Mouse (Mus musculus): Measurements from ENCODE around the gene Rab3gap1. TPM values are rescaled to one million over a fixed set of nuclear protein-coding genes. Genes with fewer than 3 reads are reported as not detected.

Rab3gap1 gene
- polyA plus RNA-seq, 1 experiment from 2014 or later, result 18.2 TPM

DNA sequence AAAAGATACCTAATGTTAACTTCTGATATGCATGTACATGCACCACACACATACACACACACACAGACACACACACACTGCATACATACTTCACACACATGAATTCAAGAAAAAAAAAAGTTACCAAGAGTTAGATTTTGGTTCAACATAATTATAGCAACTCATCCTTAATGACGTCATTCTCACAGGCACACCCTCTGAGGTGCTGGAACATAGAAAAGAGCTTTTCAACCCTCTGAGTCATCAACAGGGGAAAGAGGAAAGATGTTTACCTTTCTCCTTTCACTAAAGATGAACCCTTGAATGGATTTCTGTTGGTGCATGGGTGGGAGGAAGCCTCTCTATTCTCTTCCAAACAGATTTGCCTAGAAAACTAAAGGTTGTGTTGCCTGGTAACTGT, 30.0 kb upstream of the Rab3gap1 start:
- no peak for TF ChIP-seq CTCF (IDR thresholded peaks at IDR 0.05; ENCODE audit: low read depth)
- WGBS, result 83% methylated on average over 1 of the region's 1 CpGs
- H3K27ac ChIP-seq, result no peak overlapping the region
- no peaks in the 10 kb centered on the region for H3K36me3 ChIP-seq (ENCODE audit: insufficient read depth, low read length)
- no peak overlapping the region for H3K4me3 ChIP-seq (replicated peaks; ENCODE audit: low read depth, low read length)
- H3K27me3 ChIP-seq (ENCODE audit: insufficient read depth, low read length), result no peaks in the 10 kb centered on the region
- no peak overlapping the region for H3K4me2 ChIP-seq (ENCODE audit: low read length)
- H3K9me3 ChIP-seq (replicated peaks; ENCODE audit: low read length), result no peaks in the 10 kb centered on the region
- no peaks in the 10 kb centered on the region for H3K4me1 ChIP-seq (replicated peaks; ENCODE audit: insufficient read depth, low read length)
- ATAC-seq (replicated peaks; ENCODE audit: low FRiP score, low read depth), result no peak
- no peak overlapping the region for H3K9ac ChIP-seq (ENCODE audit: low read depth, low read length)
- no peak for DNase-seq (ENCODE audit: low spot score)

DNA sequence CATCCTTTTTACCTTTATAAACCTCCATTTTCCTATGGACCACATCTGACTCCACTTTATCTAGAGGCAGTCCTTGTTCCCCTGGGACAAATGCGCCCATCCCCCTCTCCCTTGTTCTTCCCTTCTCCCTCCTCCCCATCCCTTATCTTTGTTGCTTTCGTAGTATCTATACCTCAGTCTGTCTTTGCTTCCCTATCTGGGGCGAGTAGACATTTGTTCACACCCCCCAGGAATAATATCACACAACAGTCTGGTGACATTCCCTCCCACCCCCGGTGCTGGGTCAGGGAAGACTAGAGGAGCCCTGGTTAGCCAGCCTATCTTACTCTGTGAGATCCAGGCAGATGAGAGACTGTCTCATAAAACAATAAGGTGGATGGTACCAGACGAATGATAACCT, 23.1 kb upstream of the Rab3gap1 start:
- Histone ChIP-seq H3K27me3 (ENCODE audit: insufficient read depth, low read length) (no peaks in the 10 kb centered on the region), H3K4me1 (replicated peaks; ENCODE audit: insufficient read depth, low read length) (no peaks in the 10 kb centered on the region), H3K36me3 (ENCODE audit: insufficient read depth, low read length) (no peaks in the 10 kb centered on the region), H3K4me2 (ENCODE audit: low read length) (no peak overlapping the region), H3K27ac (no peak overlapping the region), H3K9ac (ENCODE audit: low read depth, low read length) (no peak overlapping the region), H3K4me3 (replicated peaks; ENCODE audit: low read depth, low read length) (no peak overlapping the region), H3K9me3 (replicated peaks; ENCODE audit: low read length) (no peaks in the 10 kb centered on the region)
- TF ChIP-seq CTCF (IDR thresholded peaks at IDR 0.05; ENCODE audit: low read depth), result no peak
- WGBS, result 86% methylated on average over 5 of the region's 5 CpGs
- no peak for ATAC-seq (replicated peaks; ENCODE audit: low FRiP score, low read depth)
- DNase-seq (ENCODE audit: low spot score), result no peak

DNA sequence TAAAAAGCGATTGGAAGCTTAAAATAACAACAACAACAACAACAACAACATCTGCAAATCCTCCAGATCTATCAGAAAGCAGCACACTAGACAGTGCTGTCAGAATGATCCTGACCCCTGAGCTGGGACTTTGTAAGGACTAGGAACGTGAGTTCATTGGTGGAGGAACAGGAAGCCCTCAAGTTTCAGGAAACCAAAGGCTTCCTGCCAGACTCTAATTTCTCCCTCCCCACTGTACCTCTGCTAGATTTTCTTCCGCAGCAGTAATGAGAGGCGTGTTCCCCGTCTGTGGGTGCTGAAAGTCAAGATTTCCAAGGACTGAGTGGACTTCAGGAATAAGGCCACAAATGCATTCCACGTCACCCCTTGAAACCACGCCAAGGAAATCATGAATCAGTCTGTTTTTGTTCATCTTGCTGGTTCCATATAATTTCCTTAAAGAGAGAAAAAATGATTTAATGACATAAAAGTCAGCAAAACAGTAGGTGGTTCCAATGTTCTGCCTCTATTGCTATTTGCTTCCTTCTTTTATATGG, 18.4 kb upstream of the Rab3gap1 start:
- Histone ChIP-seq H3K4me3 (replicated peaks; ENCODE audit: low read depth, low read length) (no peak overlapping the region), H3K27ac (no peak overlapping the region), H3K4me2 (ENCODE audit: low read length) (no peak overlapping the region), H3K9ac (ENCODE audit: low read depth, low read length) (no peak overlapping the region), H3K27me3 (ENCODE audit: insufficient read depth, low read length) (no peaks in the 10 kb centered on the region), H3K36me3 (ENCODE audit: insufficient read depth, low read length) (no peaks in the 10 kb centered on the region), H3K9me3 (replicated peaks; ENCODE audit: low read length) (no peaks in the 10 kb centered on the region), H3K4me1 (replicated peaks; ENCODE audit: insufficient read depth, low read length) (no peaks in the 10 kb centered on the region)
- 63% methylated on average over 7 of the region's 7 CpGs for WGBS
- TF ChIP-seq CTCF (IDR thresholded peaks at IDR 0.05; ENCODE audit: low read depth), result no peak
- no peak for ATAC-seq (replicated peaks; ENCODE audit: low FRiP score, low read depth)
- DNase-seq (ENCODE audit: low spot score), result peak; percentile 57

- no peak for TF ChIP-seq CTCF (IDR thresholded peaks at IDR 0.05; ENCODE audit: low read depth)
- no peak for DNase-seq (ENCODE audit: low spot score)
- 78% methylated on average over 14 of the region's 14 CpGs for WGBS
Observed at GRCm38 (mm10) chr1:127854486-127855222, 13.9 kb upstream of the Rab3gap1 start, which contains the start of gene Map3k19. Map3k19 (minus strand) TSS chr1:127855031.

DNA sequence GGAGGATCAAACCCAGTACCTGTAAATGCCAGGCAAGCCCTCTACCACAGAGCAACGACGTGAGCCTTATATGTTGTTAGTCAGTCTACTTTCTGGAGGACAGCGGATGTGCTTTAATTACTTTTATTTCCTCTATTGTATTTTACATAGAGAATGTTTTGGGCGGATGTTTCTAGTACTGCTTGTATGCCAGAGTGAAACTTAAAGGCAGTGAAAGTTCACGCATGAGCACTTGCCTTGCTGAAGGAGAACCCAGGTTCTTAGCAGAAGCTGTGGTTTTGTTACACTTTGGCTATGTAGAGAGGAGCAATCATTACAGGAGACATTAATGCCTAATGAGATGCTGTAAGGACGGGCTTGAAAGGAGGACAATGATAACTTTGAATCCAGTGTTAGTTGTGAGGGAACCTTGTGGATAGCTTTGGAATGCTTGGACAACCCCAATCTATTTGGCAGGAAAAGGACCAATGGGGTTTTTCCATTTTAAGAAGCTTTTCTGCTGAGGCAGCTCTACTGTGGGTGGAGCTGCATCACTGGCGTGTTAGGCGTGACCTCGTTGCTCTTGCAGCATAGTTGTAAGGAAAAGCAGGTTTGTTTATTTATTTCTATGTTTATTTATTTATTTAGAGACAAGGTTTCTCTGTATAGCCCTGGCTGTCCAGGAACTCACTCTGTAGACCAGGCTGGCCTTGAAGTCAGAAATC, 9.5 kb upstream of the Rab3gap1 start:
- Histone ChIP-seq H3K9me3 (replicated peaks; ENCODE audit: low read length) (no peaks in the 10 kb centered on the region), H3K4me2 (ENCODE audit: low read length) (no peak overlapping the region), H3K36me3 (ENCODE audit: insufficient read depth, low read length) (no peaks in the 10 kb centered on the region), H3K9ac (ENCODE audit: low read depth, low read length) (no peak overlapping the region), H3K27ac (no peak overlapping the region), H3K27me3 (ENCODE audit: insufficient read depth, low read length) (no peaks in the 10 kb centered on the region), H3K4me3 (replicated peaks; ENCODE audit: low read depth, low read length) (no peak overlapping the region), H3K4me1 (replicated peaks; ENCODE audit: insufficient read depth, low read length) (no peaks in the 10 kb centered on the region)
- 79% methylated on average over 9 of the region's 9 CpGs for WGBS
- no peak for TF ChIP-seq CTCF (IDR thresholded peaks at IDR 0.05; ENCODE audit: low read depth)
- DNase-seq (ENCODE audit: low spot score) (no peak), ATAC-seq (replicated peaks; ENCODE audit: low FRiP score, low read depth) (no peak)

More at GRCm38 (mm10) chr1:127854486-127855222, 13.9 kb upstream of the Rab3gap1 start, which contains the start of gene Map3k19:
- H3K27me3 ChIP-seq (ENCODE audit: insufficient read depth, low read length), result no peaks in the 10 kb centered on the region
- H3K4me1 ChIP-seq (replicated peaks; ENCODE audit: insufficient read depth, low read length), result no peaks in the 10 kb centered on the region
- H3K4me3 ChIP-seq (replicated peaks; ENCODE audit: low read depth, low read length), result no peak within 1 kb of the TSS
- ATAC-seq (replicated peaks; ENCODE audit: low FRiP score, low read depth), result no peak
- no peaks in the 10 kb centered on the region for H3K9me3 ChIP-seq (replicated peaks; ENCODE audit: low read length)
- H3K4me2 ChIP-seq (ENCODE audit: low read length), result no peak within 1 kb of the TSS
- H3K36me3 ChIP-seq (ENCODE audit: insufficient read depth, low read length), result no peaks in the 10 kb centered on the region
- H3K27ac ChIP-seq, result no peak within 1 kb of the TSS
- H3K9ac ChIP-seq (ENCODE audit: low read depth, low read length), result no peak within 1 kb of the TSS

DNA sequence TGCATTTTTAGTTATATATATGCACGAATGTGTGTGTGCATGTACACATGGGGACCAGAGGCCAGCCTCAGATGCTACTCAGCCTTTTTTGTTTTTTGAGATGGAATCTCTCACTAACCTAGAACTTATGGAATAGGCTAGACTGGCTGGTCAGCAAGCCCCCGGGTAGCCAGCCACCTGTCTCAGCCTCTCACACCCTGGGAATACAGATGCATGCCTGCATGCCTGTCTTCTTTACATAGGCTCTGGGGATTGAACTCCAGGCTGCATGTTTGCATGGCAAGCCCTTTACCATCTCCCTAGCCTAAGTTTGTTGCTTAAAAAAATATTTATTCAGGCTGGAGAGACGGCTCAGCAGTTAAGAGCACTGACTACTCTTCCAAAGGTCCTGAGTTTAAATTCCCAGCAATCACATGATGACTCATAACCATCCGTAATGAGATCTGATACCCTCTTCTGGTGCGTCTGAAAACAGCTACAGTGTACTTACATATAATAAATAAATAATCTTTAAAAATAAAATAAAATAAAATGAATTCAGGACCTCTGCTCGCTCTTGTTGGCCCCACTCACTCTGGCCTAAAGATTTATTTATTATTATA, 8.7 kb upstream of the Rab3gap1 start:
- TF ChIP-seq CTCF (IDR thresholded peaks at IDR 0.05; ENCODE audit: low read depth), result no peak
- no peak overlapping the region for H3K4me3 ChIP-seq (replicated peaks; ENCODE audit: low read depth, low read length)
- DNase-seq (ENCODE audit: low spot score) (no peak), ATAC-seq (replicated peaks; ENCODE audit: low FRiP score, low read depth) (no peak)
- WGBS, result 49% methylated on average over 6 of the region's 6 CpGs
- no peaks in the 10 kb centered on the region for H3K4me1 ChIP-seq (replicated peaks; ENCODE audit: insufficient read depth, low read length)
- no peaks in the 10 kb centered on the region for H3K36me3 ChIP-seq (ENCODE audit: insufficient read depth, low read length)
- H3K9ac ChIP-seq (ENCODE audit: low read depth, low read length), result no peak overlapping the region
- H3K27me3 ChIP-seq (ENCODE audit: insufficient read depth, low read length), result no peaks in the 10 kb centered on the region
- H3K27ac ChIP-seq, result no peak overlapping the region
- H3K9me3 ChIP-seq (replicated peaks; ENCODE audit: low read length), result no peaks in the 10 kb centered on the region
- no peak overlapping the region for H3K4me2 ChIP-seq (ENCODE audit: low read length)
